Mouse (Mus musculus) G1E (cell line): Measurements from ENCODE around the gene Fcrl1. TPM values are rescaled to one million over a fixed set of nuclear protein-coding genes. Genes with fewer than 3 reads are reported as not detected.
"Not testable (repeated sequence)": the region's sequence is repeated elsewhere in the genome, so short reads cannot be mapped to it uniquely, and the experiment has no call there.

ENCODE experiments used
- ATAC-seq: 2 replicates; pipeline ENCODE4 v1.8.0; 2016; ENCODE audit warnings: mild to moderate bottlenecking; ENCODE audit not compliant: insufficient number of reproducible peaks, poor library complexity, low FRiP score, severe bottlenecking; ENCODE audit errors: extremely low read depth
- DNase-seq: peaks from one replicate; pipeline ENCODE4 v3.0.0; 2012; ENCODE audit warnings: low spot score
- H3K27me3 ChIP-seq: 2 replicates; pipeline ENCODE4 v1.6.1; 2012; ENCODE audit warnings: mild to moderate bottlenecking, low read length, inconsistent platforms; ENCODE audit not compliant: insufficient read depth
- H3K36me3 ChIP-seq: replicated peaks from 2 replicates; pipeline ENCODE3; 2012; ENCODE audit warnings: mild to moderate bottlenecking, inconsistent platforms
- H3K4me1 ChIP-seq: 2 replicates; pipeline ENCODE4 v1.6.1; 2012; ENCODE audit warnings: low read depth, low read length, inconsistent platforms, mixed read lengths; ENCODE audit not compliant: insufficient read depth
- H3K4me3 ChIP-seq: 2 replicates; pipeline ENCODE4 v1.5.1; 2012; ENCODE audit warnings: low read depth, mild to moderate bottlenecking, inconsistent platforms, low read length, moderate library complexity, mixed read lengths
- H3K9me3 ChIP-seq: replicated peaks from 2 replicates; pipeline ENCODE4 v1.6.1; 2012; ENCODE audit warnings: inconsistent platforms
- CTCF ChIP-seq: IDR thresholded peaks from 2 replicates; pipeline ENCODE4 v1.5.1; 2012; ENCODE audit warnings: low read depth, low read length, inconsistent platforms, mixed read lengths
- GATA1 ChIP-seq: IDR thresholded peaks from 2 replicates; pipeline ENCODE4 v1.6.1; 2012; ENCODE audit warnings: borderline replicate concordance, low read length, inconsistent platforms, mixed read lengths
- GATA2 ChIP-seq: IDR thresholded peaks from 2 replicates; pipeline ENCODE4 v1.6.1; 2012; ENCODE audit warnings: low read depth, low read length, inconsistent platforms, borderline replicate concordance
- POLR2AphosphoS5 ChIP-seq: IDR thresholded peaks from 2 replicates; pipeline ENCODE4 v1.6.1; 2012; ENCODE audit warnings: low read depth, low read length, inconsistent platforms; ENCODE audit not compliant: insufficient replicate concordance
- TAL1 ChIP-seq: conservative IDR thresholded peaks from 2 replicates; pipeline ENCODE4 v1.6.1; 2012; ENCODE audit warnings: low read depth, low read length, inconsistent platforms, mixed read lengths
- polyA plus RNA-seq: library from polyadenylated mRNA; stranded (reverse); fragments of >175 nt; gene quantifications from 2 replicates; pipeline ENCODE4 v1.2.3, GENCODE M21; 2012
- total RNA-seq, 2 experiments: library from RNA; stranded (forward) in 1 of 2; stranded (reverse) in 1 of 2; fragments of 200-1000 nt in 1 of 2; fragments of >200 nt in 1 of 2; fragmentation: Nextera tagmentation in 1 of 2; gene quantifications; 2 replicates each; pipeline ENCODE4 v1.2.3; 2014 to 2017

Gene Fcrl1
- total and polyA plus RNA-seq, 3 experiments = 0.33 TPM; not detected in 2

DNA sequence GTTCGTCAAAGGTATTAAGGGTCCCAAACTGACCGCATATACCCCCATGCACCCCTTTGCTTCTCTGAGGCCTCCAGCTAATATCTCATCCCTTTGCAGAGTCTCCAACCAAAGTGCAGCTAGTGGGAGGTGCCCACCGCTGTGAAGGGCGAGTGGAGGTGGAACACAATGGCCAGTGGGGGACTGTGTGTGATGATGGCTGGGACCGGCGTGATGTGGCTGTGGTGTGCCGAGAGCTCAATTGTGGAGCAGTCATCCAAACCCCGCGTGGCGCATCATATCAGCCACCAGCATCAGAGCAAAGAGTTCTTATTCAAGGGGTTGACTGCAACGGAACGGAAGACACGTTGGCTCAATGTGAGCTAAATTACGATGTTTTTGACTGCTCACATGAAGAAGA, 10.5 kb upstream of the Fcrl1 start:
- DNase-seq = no peak
- Histone ChIP-seq H3K36me3 (no peaks in the 10 kb centered on the region), H3K27me3 (peaks cover 7% of the 10 kb centered on the region), H3K4me1 (no peaks in the 10 kb centered on the region), H3K4me3 (no peak overlapping the region), H3K9me3 (no peaks in the 10 kb centered on the region)
- no peak for ATAC-seq
- no peak for TF ChIP-seq GATA2
- no peak for TF ChIP-seq CTCF
- TF ChIP-seq GATA1 = no peak
- no peak for TF ChIP-seq TAL1
- no peak for TF ChIP-seq POLR2AphosphoS5

- no peak for DNase-seq
- Histone ChIP-seq H3K9me3 (no peaks in the 10 kb centered on the region), H3K27me3 (peaks cover 7% of the 10 kb centered on the region), H3K36me3 (no peaks in the 10 kb centered on the region), H3K4me1 (no peaks in the 10 kb centered on the region), H3K4me3 (no peak overlapping the region)
- ATAC-seq = no peak
- TF ChIP-seq POLR2AphosphoS5 = no peak
- no peak for TF ChIP-seq GATA2
- no peak for TF ChIP-seq TAL1
- TF ChIP-seq GATA1 = no peak
- no peak for TF ChIP-seq CTCF
Observed at GRCm38 (mm10) chr3:87367511-87367910, 8.7 kb upstream of the Fcrl1 start.

DNA sequence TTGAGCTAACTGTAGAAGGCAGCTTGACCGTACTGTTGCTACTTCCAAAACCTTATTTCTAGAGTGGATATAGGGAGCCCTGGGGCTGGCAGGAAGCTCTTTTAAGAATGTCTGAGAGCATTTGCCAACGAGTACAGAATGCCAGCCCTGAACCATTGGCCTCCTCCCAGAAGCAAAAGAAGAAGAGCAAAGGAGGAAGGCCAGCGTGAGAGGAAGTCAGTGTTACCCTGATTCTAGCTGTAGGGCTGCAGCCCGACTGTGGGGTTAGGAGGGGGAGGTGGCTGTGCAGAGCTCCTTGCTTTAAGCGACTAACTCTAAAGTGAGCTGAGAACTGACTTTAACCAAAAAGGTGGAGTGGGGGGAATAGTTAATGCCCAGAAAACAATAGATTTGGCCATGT, 7.0 kb upstream of the Fcrl1 start:
- no peaks in the 10 kb centered on the region for H3K9me3 ChIP-seq
- ATAC-seq (no peak), DNase-seq (no peak)
- TF ChIP-seq GATA2 (no peak), TAL1 (no peak), CTCF (no peak), GATA1 (no peak), POLR2AphosphoS5 (no peak)
- no peak overlapping the region for H3K4me3 ChIP-seq
- peaks cover 8% of the 10 kb centered on the region for H3K27me3 ChIP-seq
- no peaks in the 10 kb centered on the region for H3K4me1 ChIP-seq
- H3K36me3 ChIP-seq = no peaks in the 10 kb centered on the region

- TF ChIP-seq POLR2AphosphoS5 = no peak
- TF ChIP-seq TAL1 = no peak
- TF ChIP-seq GATA2 = no peak
- TF ChIP-seq GATA1 = no peak
- no peak for TF ChIP-seq CTCF
- Histone ChIP-seq H3K9me3 (no peaks in the 10 kb centered on the region), H3K36me3 (no peaks in the 10 kb centered on the region), H3K4me3 (no peak overlapping the region), H3K4me1 (no peaks in the 10 kb centered on the region), H3K27me3 (peaks cover 3% of the 10 kb centered on the region; the same call in 1 of the 2 replicates)
- ATAC-seq (no peak), DNase-seq (no peak)
Observed at GRCm38 (mm10) chr3:87377228-87377627, 1.0 kb downstream of the Fcrl1 start.

DNA sequence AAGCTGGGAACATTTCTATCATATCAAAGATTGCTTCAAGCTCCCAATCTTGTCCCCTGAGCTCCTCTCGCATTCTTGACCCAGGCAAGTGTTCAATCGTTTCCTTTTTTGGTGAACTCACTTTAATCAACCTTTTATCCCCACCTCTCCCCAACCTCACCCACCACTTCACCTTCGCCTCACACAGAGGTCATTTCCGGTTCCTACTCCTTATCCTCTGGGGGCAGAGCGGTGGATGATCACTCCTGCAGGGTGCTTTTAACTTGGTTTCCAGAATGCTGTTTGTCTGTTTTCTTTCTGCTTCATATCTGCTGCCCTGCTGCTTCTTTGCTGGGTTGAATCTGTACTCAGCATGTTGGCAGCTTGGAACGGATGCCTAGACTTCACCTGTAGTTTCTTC, 1.5 kb downstream of the Fcrl1 start:
- Histone ChIP-seq H3K4me3 (no peak overlapping the region), H3K36me3 (no peaks in the 10 kb centered on the region)
- no peak for ATAC-seq

GRCm38 (mm10) chr3:87379641-87380315, 3.6 kb downstream of the Fcrl1 start:
- H3K9me3 ChIP-seq, DNase-seq, ATAC-seq, H3K4me1 ChIP-seq, H3K27me3 ChIP-seq, H3K36me3 ChIP-seq, H3K4me3 ChIP-seq: not testable (repeated sequence)

More for the DNA sequence above, 1.5 kb downstream of the Fcrl1 start:
- H3K27me3 ChIP-seq = peaks cover 3% of the 10 kb centered on the region; the same call in 1 of the 2 replicates
- no peak for TF ChIP-seq GATA1
- TF ChIP-seq POLR2AphosphoS5 = no peak
- TF ChIP-seq TAL1 = no peak
- no peak for TF ChIP-seq CTCF
- no peak for DNase-seq
- no peaks in the 10 kb centered on the region for H3K4me1 ChIP-seq
- no peaks in the 10 kb centered on the region for H3K9me3 ChIP-seq
